Mouse (Mus musculus) liver, embryonic 14.5 days (tissue): ENCODE measurements at regions not wholly inside any gene's neighbourhood (a gene's known extent, or its start where the extent isn't known, plus 50 kb on each side); places are given as distances from the start of the nearest gene placed in this dataset.

Experiments used
- CTCF ChIP-seq: IDR thresholded peaks from 2 replicates; pipeline ENCODE4 v1.5.1; 2016; ENCODE audit warnings: antibody characterized with exemption, low read depth, control low read depth
- EP300 ChIP-seq: IDR thresholded peaks from 2 replicates; pipeline ENCODE4 v1.6.1; 2016; ENCODE audit warnings: antibody characterized with exemption, low read depth

DNA sequence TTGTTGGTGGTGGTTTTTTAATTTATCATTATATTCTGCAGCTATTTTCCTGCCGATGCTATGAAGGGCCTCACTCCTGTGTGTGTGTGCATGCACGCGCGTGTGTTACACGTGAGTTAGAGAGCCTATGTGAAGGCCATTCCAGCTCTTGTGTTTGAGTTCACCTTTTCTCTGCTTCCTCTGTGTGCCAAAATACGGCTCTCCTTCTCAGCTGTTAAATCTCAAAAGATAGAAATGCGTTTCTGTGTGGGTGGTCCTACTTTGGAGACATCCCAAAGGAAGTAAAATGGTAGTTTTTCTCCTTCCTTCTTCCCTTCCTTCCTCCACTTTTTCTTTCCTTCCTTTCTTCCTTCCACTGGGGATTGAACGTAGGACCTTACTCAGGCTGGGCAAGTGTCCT is 136.4 kb downstream of the Npy start:
- TF ChIP-seq CTCF (no peak), EP300 (no peak)
